Mouse (Mus musculus): Measurements from ENCODE around the gene Tefm. TPM values are rescaled to one million over a fixed set of nuclear protein-coding genes. Genes with fewer than 3 reads are reported as not detected.
"Not testable (repeated sequence)": the region's sequence is repeated elsewhere in the genome, so short reads cannot be mapped to it uniquely, and the experiment has no call there.

Tefm gene
- 27.8 and 30.4 TPM in 2 replicates for polyA plus RNA-seq (2016; fragmentation: Nextera tagmentation; extraction: Ambion mirVana)

GRCm38 (mm10) chr11:80141825-80142521 is at the start of gene Tefm:
Gene Tefm, minus strand, starts transcription at chr11:80142175.
- Histone ChIP-seq H3K27me3 (no peaks in the 10 kb centered on the region), H3K9ac (peak within 1 kb of the TSS; percentile 76), H3K4me2 (peak within 1 kb of the TSS; percentile 72), H3K4me1 (peaks cover 15% of the 10 kb centered on the region), H3K9me3 (no peaks in the 10 kb centered on the region), H3K4me3 (replicated peaks) (peak within 1 kb of the TSS; percentile 69), H3K27ac (peak within 1 kb of the TSS; percentile 77), H3K36me3 (replicated peaks) (peaks cover 24% of the 10 kb centered on the region)
- ATAC-seq (ENCODE audit: low FRiP score), result peak; percentile 91
- under 1% methylated on average over 40 of the region's 40 CpGs for WGBS

DNA sequence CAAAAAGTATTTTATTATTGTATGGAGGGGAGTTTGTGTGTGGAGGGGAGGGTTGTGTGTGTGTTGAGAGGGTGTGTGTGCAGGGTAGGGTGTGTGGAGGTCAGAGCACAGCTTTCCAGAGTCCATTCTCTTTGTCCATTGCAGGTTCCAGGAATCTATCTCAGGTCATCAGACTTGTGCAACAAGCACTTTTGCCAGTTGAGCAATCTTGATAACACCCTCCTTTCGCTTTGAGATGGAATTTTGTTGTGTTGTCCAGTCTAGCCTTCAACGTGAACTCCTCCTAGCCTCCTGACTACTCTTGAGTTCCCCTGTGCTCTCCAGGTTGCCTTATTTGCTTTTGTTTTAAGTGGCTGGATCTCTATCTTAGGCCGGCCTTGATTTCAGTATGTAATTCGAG is 48.3 kb upstream of the Tefm start:
- no peaks in the 10 kb centered on the region for H3K4me1 ChIP-seq
- H3K9me3 ChIP-seq, result no peaks in the 10 kb centered on the region
- 80% methylated on average over 4 of the region's 4 CpGs for WGBS
- peaks cover 3% of the 10 kb centered on the region; the same call in 1 of the 2 replicates for H3K36me3 ChIP-seq (replicated peaks)
- no peak overlapping the region for H3K4me2 ChIP-seq
- H3K27ac ChIP-seq, result no peak overlapping the region
- H3K27me3 ChIP-seq, result no peaks in the 10 kb centered on the region
- H3K9ac ChIP-seq, result no peak overlapping the region
- no peak overlapping the region for H3K4me3 ChIP-seq (replicated peaks)
- no peak for ATAC-seq (ENCODE audit: low FRiP score)

- ATAC-seq (ENCODE audit: low FRiP score), result not testable (repeated sequence)
These were observed 43.5 kb upstream of the Tefm start for GRCm38 (mm10) chr11:80185441-80185976.

GRCm38 (mm10) chr11:80184531-80185071 is 42.6 kb upstream of the Tefm start:
- no peak overlapping the region for H3K27ac ChIP-seq
- H3K4me1 ChIP-seq, result peaks cover 7% of the 10 kb centered on the region
- H3K36me3 ChIP-seq (replicated peaks), result no peaks in the 10 kb centered on the region
- no peaks in the 10 kb centered on the region for H3K27me3 ChIP-seq
- H3K4me2 ChIP-seq, result peak overlapping the region; percentile 74
- peak overlapping the region; percentile 55; the same call in 1 of the 2 replicates for H3K4me3 ChIP-seq (replicated peaks)
- 89% methylated on average over 6 of the region's 6 CpGs for WGBS
- no peak overlapping the region for H3K9ac ChIP-seq
- ATAC-seq (ENCODE audit: low FRiP score), result no peak
- H3K9me3 ChIP-seq, result no peaks in the 10 kb centered on the region

More at GRCm38 (mm10) chr11:80185441-80185976, 43.5 kb upstream of the Tefm start:
- H3K9me3 ChIP-seq; H3K27ac ChIP-seq; H3K4me1 ChIP-seq; H3K27me3 ChIP-seq; H3K4me2 ChIP-seq; H3K4me3 ChIP-seq (replicated peaks); H3K9ac ChIP-seq; H3K36me3 ChIP-seq (replicated peaks): not testable (repeated sequence)
- WGBS, result 58% methylated on average over 5 of the region's 5 CpGs

DNA sequence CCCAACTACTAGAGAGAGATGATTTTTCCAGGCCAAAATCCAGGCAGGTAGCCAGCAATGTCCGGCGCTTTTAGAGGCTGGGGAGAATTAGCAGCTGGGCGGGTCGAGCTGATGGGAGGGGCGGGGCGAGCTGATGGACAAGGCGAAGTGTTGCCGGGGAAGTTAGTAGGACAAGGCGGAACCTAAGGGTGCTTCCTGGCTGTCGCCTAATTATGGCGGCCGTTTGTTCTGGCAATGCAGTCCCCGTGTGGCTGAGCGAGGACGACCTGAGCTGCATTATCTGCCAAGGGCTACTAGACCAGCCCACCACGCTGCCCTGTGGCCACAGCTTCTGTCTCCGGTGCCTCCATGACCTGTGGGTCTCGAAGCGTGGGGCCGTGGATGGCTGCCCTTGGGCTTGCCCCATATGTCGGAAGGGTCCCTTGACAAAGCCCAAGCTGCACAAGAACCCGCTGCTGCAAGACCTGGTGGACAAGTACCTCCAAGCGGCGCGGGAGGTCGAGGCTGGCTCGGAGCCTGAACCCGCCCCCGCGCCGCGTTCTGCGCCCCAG is 41.8 kb upstream of the Tefm start, which contains the start of gene Rnf135:
Rnf135 (plus strand) TSS at position 147 of the 551 bp plus-strand sequence.
- Histone ChIP-seq H3K4me3 (replicated peaks) (peak within 1 kb of the TSS; percentile 55), H3K27ac (no peak within 1 kb of the TSS), H3K4me1 (peaks cover 7% of the 10 kb centered on the region), H3K9ac (peak within 1 kb of the TSS; percentile 59), H3K4me2 (peak within 1 kb of the TSS; percentile 74), H3K9me3 (no peaks in the 10 kb centered on the region), H3K36me3 (replicated peaks) (no peaks in the 10 kb centered on the region), H3K27me3 (no peaks in the 10 kb centered on the region)
- 2% methylated on average over 33 of the region's 33 CpGs for WGBS
- ATAC-seq (ENCODE audit: low FRiP score), result 0 out of 2 replicates have a peak, but pooled peaks have one; percentile 58

DNA sequence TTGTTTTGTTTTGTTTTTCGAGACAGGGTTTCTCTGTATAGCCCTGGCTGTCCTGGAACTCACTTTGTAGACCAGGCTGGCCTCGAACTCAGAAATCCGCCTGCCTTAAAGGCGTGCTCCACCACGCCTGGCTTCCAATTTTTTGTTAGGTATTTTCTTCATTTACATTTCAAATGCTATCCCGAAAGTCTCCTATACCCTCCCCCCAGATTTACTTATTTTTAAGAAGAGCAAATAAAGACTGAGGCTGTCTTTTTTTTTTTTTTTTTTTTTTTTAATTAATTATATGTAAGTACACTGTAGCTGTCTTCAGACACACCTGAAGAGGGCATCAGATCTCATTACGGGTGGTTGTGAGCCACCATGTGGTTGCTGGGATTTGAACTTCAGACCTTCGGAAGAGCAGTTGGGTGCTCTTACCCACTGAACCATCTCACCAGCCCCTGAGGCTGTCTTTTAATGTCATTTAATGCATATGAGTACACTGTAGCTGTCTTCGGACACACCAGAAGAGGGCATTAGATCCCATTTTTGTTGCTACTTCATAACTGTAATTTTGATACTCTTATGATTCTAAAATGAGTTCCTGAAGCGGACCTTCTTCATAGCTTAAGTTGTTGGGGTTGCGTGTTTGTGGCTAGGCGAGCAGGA is 41.2 kb upstream of the Tefm start:
- 42% methylated on average over 12 of the region's 12 CpGs for WGBS

DNA sequence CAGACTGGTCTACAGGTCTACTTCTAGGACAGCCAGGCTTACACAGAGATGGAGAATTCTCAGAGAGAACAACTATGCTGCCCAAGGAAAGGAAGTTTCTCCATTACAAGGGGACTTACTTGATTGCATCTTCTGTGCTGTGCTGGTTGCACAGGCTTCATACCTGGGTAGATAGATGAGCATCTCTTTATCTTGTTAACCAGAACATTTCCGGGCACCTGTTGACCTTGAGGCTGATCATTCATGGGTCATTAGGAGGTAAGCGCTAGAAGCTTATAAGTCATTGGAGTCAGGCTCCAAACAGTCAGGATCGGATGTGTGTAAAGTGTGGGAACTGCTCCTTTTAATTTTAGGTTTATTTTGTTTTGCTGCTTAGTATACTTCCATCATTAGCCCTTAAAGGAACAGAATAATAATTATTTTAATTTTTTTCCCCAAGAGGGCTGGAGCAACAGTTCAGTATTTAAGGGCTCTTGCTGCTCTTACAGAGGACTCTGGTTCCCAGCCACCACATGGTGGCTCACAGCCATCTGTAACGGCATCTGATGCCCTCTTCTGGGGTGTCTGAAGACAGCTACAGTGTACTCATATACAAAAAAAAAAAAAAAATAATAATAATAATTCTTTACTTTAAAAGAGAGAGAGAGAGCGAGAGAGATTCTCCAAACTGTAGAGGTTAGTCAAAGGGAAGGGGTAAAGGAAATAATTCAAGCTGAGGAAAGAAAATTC is 39.2 kb upstream of the Tefm start:
- WGBS, result 75% methylated on average over 5 of the region's 5 CpGs
- no peak for ATAC-seq (ENCODE audit: low FRiP score)
- Histone ChIP-seq H3K9ac (no peak overlapping the region), H3K4me1 (peaks cover 7% of the 10 kb centered on the region), H3K4me3 (replicated peaks) (no peak overlapping the region), H3K27ac (no peak overlapping the region), H3K4me2 (no peak overlapping the region), H3K9me3 (no peaks in the 10 kb centered on the region), H3K27me3 (no peaks in the 10 kb centered on the region), H3K36me3 (replicated peaks) (no peaks in the 10 kb centered on the region)

More for the DNA sequence above, 41.2 kb upstream of the Tefm start:
- peak overlapping the region; percentile 59 for H3K9ac ChIP-seq
- not testable (repeated sequence) for H3K27ac ChIP-seq; H3K27me3 ChIP-seq; ATAC-seq (ENCODE audit: low FRiP score); H3K4me1 ChIP-seq; H3K9me3 ChIP-seq; H3K36me3 ChIP-seq (replicated peaks)
- peak overlapping the region; percentile 74 for H3K4me2 ChIP-seq
- peak overlapping the region; percentile 55 for H3K4me3 ChIP-seq (replicated peaks)

DNA sequence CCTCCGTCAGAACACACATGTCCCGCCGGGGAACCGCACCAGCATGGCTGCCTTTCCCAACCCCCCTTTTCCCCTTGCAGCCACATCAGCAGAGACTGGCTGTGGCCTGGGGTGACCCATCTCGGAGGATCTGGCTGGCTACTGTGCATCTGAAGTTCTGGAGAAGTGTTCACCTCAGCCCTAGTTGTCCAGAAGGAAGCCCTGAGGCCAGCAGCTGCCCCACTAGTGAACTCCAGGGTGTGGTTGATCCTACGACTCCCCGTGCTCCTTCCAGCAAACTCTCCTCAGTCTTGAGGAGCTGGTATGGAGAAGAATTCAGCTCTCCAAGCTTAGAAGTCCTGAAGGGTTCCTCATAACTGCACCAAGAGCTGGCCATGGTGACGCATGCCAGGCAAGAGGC is 36.3 kb upstream of the Tefm start:
- Histone ChIP-seq H3K4me1 (no peaks in the 10 kb centered on the region), H3K27me3 (no peaks in the 10 kb centered on the region), H3K36me3 (replicated peaks) (no peaks in the 10 kb centered on the region), H3K27ac (no peak overlapping the region), H3K4me3 (replicated peaks) (no peak overlapping the region), H3K4me2 (no peak overlapping the region), H3K9ac (no peak overlapping the region), H3K9me3 (no peaks in the 10 kb centered on the region)
- 87% methylated on average over 8 of the region's 8 CpGs for WGBS
- no peak for ATAC-seq (ENCODE audit: low FRiP score)

DNA sequence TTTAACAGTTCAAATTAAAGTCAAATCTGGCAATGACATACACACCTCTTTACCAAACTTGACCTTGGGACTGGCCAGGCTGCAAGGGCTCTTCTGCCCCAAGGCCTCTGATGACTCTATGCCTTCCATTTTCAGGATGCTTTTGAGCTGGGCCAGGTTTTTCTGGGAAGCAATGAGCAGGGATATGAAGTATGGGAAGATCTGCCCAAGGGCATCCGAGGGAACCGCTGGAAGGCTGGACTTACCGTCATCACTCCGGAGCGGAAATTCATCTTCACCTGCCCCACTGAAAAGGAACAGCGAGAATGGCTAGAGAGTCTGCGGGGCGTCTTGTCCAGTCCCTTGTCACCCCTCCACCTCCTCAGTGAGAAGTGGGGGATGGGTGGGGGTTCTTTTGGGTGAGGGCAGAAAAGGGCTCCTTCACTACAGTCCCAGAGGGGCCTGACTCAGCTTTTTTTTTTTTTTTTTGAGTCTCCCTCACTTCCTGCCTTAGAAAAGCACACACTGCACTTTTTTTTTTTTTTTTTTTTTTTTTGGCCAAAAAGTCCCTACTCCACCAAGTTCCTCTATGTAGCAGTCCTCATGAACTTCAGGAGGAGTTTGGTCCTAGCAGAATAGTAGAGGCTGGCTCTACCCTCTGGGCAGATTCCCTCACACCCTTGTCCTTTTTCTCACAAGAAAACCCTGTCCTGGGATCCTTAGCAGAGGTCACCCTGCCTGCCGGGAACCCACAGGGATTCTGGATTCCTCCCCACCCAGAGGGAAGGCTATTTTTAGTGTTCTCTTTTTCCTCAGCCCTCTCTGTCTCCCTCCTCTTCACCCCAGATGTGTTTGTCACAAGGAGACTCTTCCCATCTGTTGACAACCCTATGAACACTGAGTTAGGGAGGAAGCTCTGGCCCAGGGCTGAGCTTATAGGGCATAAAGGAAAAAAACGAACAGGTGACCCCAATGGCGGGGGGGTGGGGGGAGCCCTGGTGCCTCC is 35.2 kb upstream of the Tefm start:
- H3K4me1 ChIP-seq, result no peaks in the 10 kb centered on the region
- H3K27me3 ChIP-seq, result no peaks in the 10 kb centered on the region
- WGBS, result 77% methylated on average over 11 of the region's 11 CpGs
- no peak overlapping the region for H3K27ac ChIP-seq
- no peak overlapping the region for H3K4me3 ChIP-seq (replicated peaks)
- no peak overlapping the region for H3K4me2 ChIP-seq
- no peak for ATAC-seq (ENCODE audit: low FRiP score)
- H3K36me3 ChIP-seq (replicated peaks), result no peaks in the 10 kb centered on the region
- H3K9me3 ChIP-seq, result no peaks in the 10 kb centered on the region
- no peak overlapping the region for H3K9ac ChIP-seq

GRCm38 (mm10) chr11:80173963-80174670 is 32.1 kb upstream of the Tefm start:
- Histone ChIP-seq H3K4me2 (no peak overlapping the region), H3K4me1 (no peaks in the 10 kb centered on the region), H3K9me3 (no peaks in the 10 kb centered on the region), H3K36me3 (replicated peaks) (no peaks in the 10 kb centered on the region), H3K9ac (no peak overlapping the region), H3K27ac (no peak overlapping the region), H3K4me3 (replicated peaks) (no peak overlapping the region), H3K27me3 (no peaks in the 10 kb centered on the region)
- 83% methylated on average over 11 of the region's 11 CpGs for WGBS
- no peak for ATAC-seq (ENCODE audit: low FRiP score)
